Mouse (Mus musculus) thymus, adult 2 months (tissue): ENCODE results near the gene Naaladl2.

Experiments used
- CTCF ChIP-seq: fragments of 200-500 bp; IDR thresholded peaks from 2 replicates; pipeline ENCODE4 v1.5.1; 2012; ENCODE audit warnings: mild to moderate bottlenecking, control low read depth, low read length, moderate library complexity, borderline replicate concordance; ENCODE audit not compliant: control insufficient read depth, poor library complexity, insufficient read depth; ENCODE audit errors: extremely low read depth
- POLR2A ChIP-seq: fragments of 200-500 bp; IDR thresholded peaks from 2 replicates; pipeline ENCODE4 v1.6.1; 2012; ENCODE audit warnings: mild to moderate bottlenecking, low read length, control low read depth, moderate library complexity; ENCODE audit not compliant: control insufficient read depth, poor library complexity, insufficient read depth; ENCODE audit errors: extremely low read depth

GRCm38 (mm10) chr3:24787451-24788148 lies 356.5 kb downstream of the Naaladl2 start:
- TF ChIP-seq CTCF (no peak), POLR2A (no peak)
